Mouse (Mus musculus): ENCODE data around the gene Spry1. TPM values are rescaled to one million over a fixed set of nuclear protein-coding genes. Genes with fewer than 3 reads are reported as not detected.

The Spry1 gene
- polyA plus RNA-seq, 1 experiment from 2014 or later, result 17.4 TPM

GRCm38 (mm10) chr3:37658155-37658554 lies 18.4 kb downstream of the Spry1 start:
- peaks cover 3% of the 10 kb centered on the region; the same call in 1 of the 2 replicates for H3K27me3 ChIP-seq
- H3K27ac ChIP-seq, result no peak overlapping the region
- H3K36me3 ChIP-seq, result no peaks in the 10 kb centered on the region
- H3K4me1 ChIP-seq, result peaks cover 32% of the 10 kb centered on the region
- no peak overlapping the region for H3K4me2 ChIP-seq (replicated peaks)
- H3K9me3 ChIP-seq, result no peaks in the 10 kb centered on the region
- no peak overlapping the region for H3K4me3 ChIP-seq
- no peak for ATAC-seq (ENCODE audit: low FRiP score, low read depth)
- H3K9ac ChIP-seq, result no peak overlapping the region
- WGBS, result 14% methylated on average over 5 of the region's 5 CpGs

- no peaks in the 10 kb centered on the region for H3K36me3 ChIP-seq
- H3K4me3 ChIP-seq, result no peak overlapping the region
- WGBS, result 76% methylated on average over 6 of the region's 6 CpGs
- H3K4me2 ChIP-seq (replicated peaks), result no peak overlapping the region
- no peak for ATAC-seq (ENCODE audit: low FRiP score, low read depth)
- peaks cover 19% of the 10 kb centered on the region for H3K4me1 ChIP-seq
- no peak overlapping the region for H3K9ac ChIP-seq
- peaks cover 3% of the 10 kb centered on the region; the same call in 1 of the 2 replicates for H3K27me3 ChIP-seq
- H3K27ac ChIP-seq, result no peak overlapping the region
- H3K9me3 ChIP-seq, result no peaks in the 10 kb centered on the region
Measured at GRCm38 (mm10) chr3:37659621-37660020, 19.9 kb downstream of the Spry1 start.

- peaks cover 18% of the 10 kb centered on the region for H3K9me3 ChIP-seq
- H3K27ac ChIP-seq, result no peak overlapping the region
- peaks cover 13% of the 10 kb centered on the region for H3K4me1 ChIP-seq
- H3K36me3 ChIP-seq, result peaks cover 7% of the 10 kb centered on the region; the same call in 1 of the 2 replicates
- H3K4me2 ChIP-seq (replicated peaks), result 0 out of 2 replicates have a peak overlapping the region, but pooled peaks have one; percentile 3
- WGBS, result 20% methylated on average over 9 of the region's 9 CpGs
- peak; percentile 66; the same call in 1 of the 2 replicates for ATAC-seq (ENCODE audit: low FRiP score, low read depth)
- H3K27me3 ChIP-seq, result no peaks in the 10 kb centered on the region
- H3K4me3 ChIP-seq, result no peak overlapping the region
- no peak overlapping the region for H3K9ac ChIP-seq
Measured at GRCm38 (mm10) chr3:37666291-37667118, 26.8 kb downstream of the Spry1 start.

GRCm38 (mm10) chr3:37667119-37667467 lies 27.3 kb downstream of the Spry1 start:
- H3K36me3 ChIP-seq, result peaks cover 7% of the 10 kb centered on the region; the same call in 1 of the 2 replicates
- H3K4me2 ChIP-seq (replicated peaks), result 0 out of 2 replicates have a peak overlapping the region, but pooled peaks have one; percentile 3
- no peak for ATAC-seq (ENCODE audit: low FRiP score, low read depth)
- no peaks in the 10 kb centered on the region for H3K27me3 ChIP-seq
- H3K9ac ChIP-seq, result no peak overlapping the region
- peaks cover 15% of the 10 kb centered on the region for H3K4me1 ChIP-seq
- 29% methylated on average over 2 of the region's 2 CpGs for WGBS
- peaks cover 18% of the 10 kb centered on the region for H3K9me3 ChIP-seq
- H3K4me3 ChIP-seq, result no peak overlapping the region
- no peak overlapping the region for H3K27ac ChIP-seq

GRCm38 (mm10) chr3:37667736-37668135 lies 28.0 kb downstream of the Spry1 start:
- WGBS, result 32% methylated on average over 7 of the region's 7 CpGs
- H3K27ac ChIP-seq, result no peak overlapping the region
- H3K4me1 ChIP-seq, result peaks cover 22% of the 10 kb centered on the region
- H3K9ac ChIP-seq, result no peak overlapping the region
- H3K4me2 ChIP-seq (replicated peaks), result no peak overlapping the region
- H3K36me3 ChIP-seq, result peaks cover 7% of the 10 kb centered on the region; the same call in 1 of the 2 replicates
- peaks cover 18% of the 10 kb centered on the region for H3K9me3 ChIP-seq
- H3K4me3 ChIP-seq, result no peak overlapping the region
- ATAC-seq (ENCODE audit: low FRiP score, low read depth), result no peak
- H3K27me3 ChIP-seq, result no peaks in the 10 kb centered on the region

- Histone ChIP-seq H3K27me3 (peaks cover 2% of the 10 kb centered on the region; the same call in 1 of the 2 replicates), H3K4me2 (replicated peaks) (no peak overlapping the region), H3K9ac (no peak overlapping the region), H3K36me3 (peaks cover 7% of the 10 kb centered on the region; the same call in 1 of the 2 replicates), H3K4me1 (peaks cover 30% of the 10 kb centered on the region), H3K4me3 (no peak overlapping the region), H3K9me3 (peaks cover 18% of the 10 kb centered on the region), H3K27ac (no peak overlapping the region)
- no peak for ATAC-seq (ENCODE audit: low FRiP score, low read depth)
- WGBS, result 91% methylated on average over 12 of the region's 12 CpGs
Measured at GRCm38 (mm10) chr3:37668652-37669051, 28.9 kb downstream of the Spry1 start.

GRCm38 (mm10) chr3:37669100-37669499 lies 29.4 kb downstream of the Spry1 start:
- Histone ChIP-seq H3K4me2 (replicated peaks) (no peak overlapping the region), H3K27ac (no peak overlapping the region), H3K27me3 (peaks cover 6% of the 10 kb centered on the region; the same call in 1 of the 2 replicates), H3K9me3 (peaks cover 18% of the 10 kb centered on the region), H3K9ac (no peak overlapping the region), H3K4me1 (peaks cover 30% of the 10 kb centered on the region), H3K4me3 (no peak overlapping the region), H3K36me3 (peaks cover 7% of the 10 kb centered on the region; the same call in 1 of the 2 replicates)
- WGBS, result 95% methylated on average over 20 of the region's 20 CpGs
- ATAC-seq (ENCODE audit: low FRiP score, low read depth), result no peak

- no peak overlapping the region for H3K27ac ChIP-seq
- WGBS, result 28% methylated on average over 15 of the region's 15 CpGs
- no peak for ATAC-seq (ENCODE audit: low FRiP score, low read depth)
Measured at GRCm38 (mm10) chr3:37672266-37673040, 32.7 kb downstream of the Spry1 start.

GRCm38 (mm10) chr3:37673513-37674261 lies 33.9 kb downstream of the Spry1 start:
- H3K27me3 ChIP-seq, result peaks cover 6% of the 10 kb centered on the region; the same call in 1 of the 2 replicates
- 59% methylated on average over 13 of the region's 13 CpGs for WGBS
- no peak overlapping the region for H3K4me3 ChIP-seq
- H3K9ac ChIP-seq, result no peak overlapping the region
- H3K4me1 ChIP-seq, result peaks cover 17% of the 10 kb centered on the region
- ATAC-seq (ENCODE audit: low FRiP score, low read depth), result no peak
- no peak overlapping the region for H3K27ac ChIP-seq
- peaks cover 13% of the 10 kb centered on the region for H3K9me3 ChIP-seq
- peaks cover 4% of the 10 kb centered on the region; the same call in 1 of the 2 replicates for H3K36me3 ChIP-seq
- H3K4me2 ChIP-seq (replicated peaks), result no peak overlapping the region

More at GRCm38 (mm10) chr3:37672266-37673040, 32.7 kb downstream of the Spry1 start:
- Histone ChIP-seq H3K4me2 (replicated peaks) (0 out of 2 replicates have a peak overlapping the region, but pooled peaks have one; percentile 14), H3K9me3 (peaks cover 18% of the 10 kb centered on the region), H3K27me3 (peaks cover 6% of the 10 kb centered on the region; the same call in 1 of the 2 replicates), H3K4me3 (no peak overlapping the region), H3K36me3 (peaks cover 7% of the 10 kb centered on the region; the same call in 1 of the 2 replicates), H3K9ac (no peak overlapping the region), H3K4me1 (peaks cover 17% of the 10 kb centered on the region)

- Histone ChIP-seq H3K4me3 (no peak overlapping the region), H3K9me3 (no peaks in the 10 kb centered on the region), H3K4me2 (replicated peaks) (no peak overlapping the region), H3K27ac (no peak overlapping the region), H3K27me3 (peaks cover 6% of the 10 kb centered on the region; the same call in 1 of the 2 replicates), H3K36me3 (no peaks in the 10 kb centered on the region), H3K4me1 (peaks cover 17% of the 10 kb centered on the region), H3K9ac (no peak overlapping the region)
- 81% methylated on average over 11 of the region's 11 CpGs for WGBS
- no peak for ATAC-seq (ENCODE audit: low FRiP score, low read depth)
Measured at GRCm38 (mm10) chr3:37675056-37675525, 35.3 kb downstream of the Spry1 start.

GRCm38 (mm10) chr3:37676291-37676690 lies 36.5 kb downstream of the Spry1 start:
- Histone ChIP-seq H3K9ac (no peak overlapping the region), H3K27me3 (peaks cover 6% of the 10 kb centered on the region; the same call in 1 of the 2 replicates), H3K4me2 (replicated peaks) (no peak overlapping the region), H3K4me3 (no peak overlapping the region), H3K36me3 (no peaks in the 10 kb centered on the region), H3K9me3 (no peaks in the 10 kb centered on the region), H3K4me1 (peaks cover 17% of the 10 kb centered on the region), H3K27ac (no peak overlapping the region)
- ATAC-seq (ENCODE audit: low FRiP score, low read depth), result no peak
- WGBS, result 79% methylated on average over 8 of the region's 8 CpGs

Measured in limb, embryonic 13.5 days (tissue).